Mouse (Mus musculus) ovary, postnatal 14 days (tissue): ENCODE measurements at regions not wholly inside any gene's neighbourhood (a gene's known extent, or its start where the extent isn't known, plus 50 kb on each side); places are given as distances from the start of the nearest gene placed in this dataset.

Source experiments
- DNase-seq: peaks from one replicate; pipeline ENCODE4 v3.0.0; 2022; ENCODE audit warnings: low spot score

GRCm38 (mm10) chr12:97717812-97718211 is 541.4 kb downstream of the Galc start:
- no peak for DNase-seq
